Mouse (Mus musculus) CD4-positive, CD25-positive, alpha-beta regulatory T cell, adult 2 months (primary cell): ENCODE results near the gene Mdk.

Source experiments
- DNase-seq: peaks from one replicate; pipeline ENCODE4 v3.0.0-alpha.2; 2012; ENCODE audit warnings: low read depth, low spot score

Gene Mdk

GRCm38 (mm10) chr2:91933471-91933870 is 1.4 kb upstream of the Mdk start:
- no peak for DNase-seq

GRCm38 (mm10) chr2:91932737-91933350 is 747 bp upstream of the Mdk start:
- DNase-seq, result peak; percentile 27

GRCm38 (mm10) chr2:91931328-91932159 is 553 bp downstream of the Mdk start:
- DNase-seq, result no peak

- no peak for DNase-seq
Measured at GRCm38 (mm10) chr2:91930761-91931291, 1.3 kb downstream of the Mdk start.

DNA sequence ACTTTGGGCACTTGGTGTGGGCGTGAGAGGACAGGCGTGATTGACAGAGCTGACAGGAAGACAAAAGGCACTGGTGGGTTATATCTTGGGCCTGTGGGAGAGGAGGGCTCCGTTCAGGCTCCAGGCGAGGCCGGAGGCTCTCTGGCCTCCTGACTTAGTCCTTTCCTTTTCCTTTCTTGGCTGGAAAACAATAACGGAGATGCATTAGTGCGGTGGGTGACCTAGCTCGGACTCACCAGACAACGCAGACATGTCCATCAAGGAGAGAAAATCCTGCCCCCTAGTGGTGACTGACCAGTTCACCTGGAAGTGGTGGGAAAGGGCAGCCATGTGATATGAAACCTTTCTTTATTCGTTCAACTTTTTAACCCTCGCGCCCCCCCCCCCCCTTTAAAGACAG is 2.2 kb downstream of the Mdk start:
- peak; percentile 66 for DNase-seq

DNA sequence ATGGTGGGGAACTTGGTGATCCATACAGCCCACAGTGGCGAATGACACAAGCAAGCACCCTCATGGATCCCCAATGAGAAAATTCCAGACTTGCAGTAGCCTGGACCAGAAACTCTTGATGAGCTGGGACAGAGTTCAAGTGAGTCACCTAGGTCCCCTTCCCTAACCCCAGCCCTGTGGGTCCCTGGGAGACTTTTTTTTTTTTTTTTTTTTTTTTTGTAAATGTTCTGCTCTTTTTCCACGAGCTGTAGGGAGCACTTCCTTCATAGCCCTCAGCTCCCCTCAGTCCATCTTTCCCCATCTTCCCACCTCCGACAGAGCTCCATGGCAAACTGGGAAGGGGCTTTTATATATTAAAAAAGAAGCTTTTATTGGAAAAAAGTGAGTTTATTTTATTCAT is 2.6 kb downstream of the Mdk start:
- DNase-seq, result no peak

GRCm38 (mm10) chr2:91928534-91929350 is 3.4 kb downstream of the Mdk start:
- no peak for DNase-seq

GRCm38 (mm10) chr2:91927826-91928533 is 4.1 kb downstream of the Mdk start:
- DNase-seq, result peak; percentile 87

DNA sequence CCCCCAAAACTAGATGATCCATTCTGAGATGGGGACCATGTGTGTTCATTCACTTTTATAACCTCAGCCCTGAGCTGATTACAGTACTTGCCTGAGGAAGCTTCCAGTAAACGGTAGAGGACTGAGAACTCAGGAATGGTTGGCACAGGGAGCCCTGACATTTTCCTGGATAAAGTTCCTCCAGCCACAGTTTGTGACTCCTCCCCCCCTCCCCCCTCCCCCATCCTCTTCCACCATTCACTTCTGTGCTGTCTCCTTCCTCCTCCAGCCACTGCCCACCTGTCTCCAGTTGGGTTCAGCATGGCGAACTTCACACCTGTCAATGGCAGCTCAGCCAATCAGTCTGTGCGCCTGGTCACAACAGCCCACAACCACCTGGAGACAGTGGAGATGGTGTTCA is 5.1 kb downstream of the Mdk start, which contains the start of gene Chrm4:
Chrm4 (plus strand) TSS at position 301 of the 400 bp plus-strand sequence.
- no peak for DNase-seq

DNA sequence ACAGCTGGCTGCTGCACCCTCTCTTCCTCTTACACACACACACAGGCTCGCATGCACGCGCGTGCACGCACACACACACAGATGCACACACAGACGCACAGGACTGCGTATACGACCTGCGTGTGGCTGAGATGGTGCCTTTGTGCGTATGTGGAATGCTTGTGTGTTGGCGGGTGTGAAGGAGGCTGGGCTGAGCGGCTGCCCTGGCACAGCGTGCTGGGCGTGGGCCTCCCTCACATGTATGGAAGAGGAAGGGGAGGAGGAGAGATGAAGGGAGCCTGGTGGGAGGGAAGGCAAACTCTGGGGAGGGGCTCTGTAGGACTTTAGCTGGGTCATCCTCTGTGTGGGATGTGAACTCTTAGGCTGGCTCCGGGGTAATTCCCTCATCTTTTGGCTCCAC is 6.7 kb downstream of the Mdk start:
- DNase-seq, result no peak

DNA sequence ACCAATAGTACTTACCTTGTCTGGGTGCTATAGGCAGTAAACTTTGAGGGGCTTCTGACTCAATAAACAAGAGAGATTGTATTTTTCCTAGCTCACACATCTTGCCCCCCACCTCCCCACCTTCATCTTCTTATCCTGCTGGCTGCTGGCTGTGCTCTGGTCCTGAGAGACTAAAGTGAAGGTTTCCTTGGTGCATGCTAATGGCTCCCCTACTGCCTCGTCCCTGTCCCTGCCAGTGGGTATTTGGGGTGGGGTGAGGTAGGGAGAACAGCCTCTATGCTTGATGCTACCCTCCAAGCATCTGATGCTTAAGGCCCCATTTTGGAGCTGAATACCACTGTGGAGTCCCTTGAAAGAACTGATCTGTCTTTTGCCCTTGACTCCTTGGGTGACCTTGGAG is 7.4 kb downstream of the Mdk start:
- DNase-seq, result no peak

DNA sequence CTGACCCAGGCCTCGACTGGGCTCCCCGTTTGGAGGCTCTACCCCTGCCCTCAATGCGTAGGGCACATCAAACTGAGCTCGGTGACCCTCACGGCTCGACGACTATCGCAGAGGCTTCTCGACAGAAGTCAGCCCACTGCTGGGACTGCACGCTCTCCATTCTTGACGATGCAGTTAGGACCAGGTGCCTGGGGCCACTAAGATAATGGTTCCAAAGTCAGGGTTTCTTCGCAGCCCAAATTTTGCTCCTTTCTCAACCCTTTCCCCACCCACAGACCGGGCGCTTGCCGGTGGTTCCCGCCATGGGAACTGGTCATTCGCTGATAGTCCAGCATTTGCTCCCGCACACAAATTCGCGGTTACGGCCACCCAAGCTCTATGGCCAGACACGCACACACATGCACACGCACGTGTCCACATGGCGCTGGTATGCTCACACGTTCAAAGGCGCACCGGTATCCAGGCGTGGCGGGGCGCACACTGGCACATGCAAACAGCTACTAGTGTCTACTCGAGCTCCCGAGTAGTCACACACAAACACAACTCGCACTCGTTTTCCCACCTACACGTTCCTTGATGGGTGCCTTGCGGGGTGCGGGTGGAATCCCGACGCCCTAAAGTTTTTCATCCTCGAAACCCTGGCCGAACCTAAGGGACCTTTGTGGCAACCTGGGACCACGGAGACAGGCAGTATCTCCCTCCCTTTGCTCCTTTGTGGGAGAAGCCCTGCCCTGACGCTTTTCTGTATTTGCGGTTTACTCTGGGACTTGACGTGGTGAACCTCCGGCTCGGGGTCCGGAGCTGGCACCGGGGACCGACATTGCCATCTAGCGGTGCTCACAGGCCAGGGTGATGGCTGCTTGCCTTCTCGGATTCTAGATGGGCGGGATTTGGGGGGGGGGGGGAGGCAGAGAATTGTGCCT is 8.4 kb downstream of the Mdk start:
- peak; percentile 90 for DNase-seq

DNA sequence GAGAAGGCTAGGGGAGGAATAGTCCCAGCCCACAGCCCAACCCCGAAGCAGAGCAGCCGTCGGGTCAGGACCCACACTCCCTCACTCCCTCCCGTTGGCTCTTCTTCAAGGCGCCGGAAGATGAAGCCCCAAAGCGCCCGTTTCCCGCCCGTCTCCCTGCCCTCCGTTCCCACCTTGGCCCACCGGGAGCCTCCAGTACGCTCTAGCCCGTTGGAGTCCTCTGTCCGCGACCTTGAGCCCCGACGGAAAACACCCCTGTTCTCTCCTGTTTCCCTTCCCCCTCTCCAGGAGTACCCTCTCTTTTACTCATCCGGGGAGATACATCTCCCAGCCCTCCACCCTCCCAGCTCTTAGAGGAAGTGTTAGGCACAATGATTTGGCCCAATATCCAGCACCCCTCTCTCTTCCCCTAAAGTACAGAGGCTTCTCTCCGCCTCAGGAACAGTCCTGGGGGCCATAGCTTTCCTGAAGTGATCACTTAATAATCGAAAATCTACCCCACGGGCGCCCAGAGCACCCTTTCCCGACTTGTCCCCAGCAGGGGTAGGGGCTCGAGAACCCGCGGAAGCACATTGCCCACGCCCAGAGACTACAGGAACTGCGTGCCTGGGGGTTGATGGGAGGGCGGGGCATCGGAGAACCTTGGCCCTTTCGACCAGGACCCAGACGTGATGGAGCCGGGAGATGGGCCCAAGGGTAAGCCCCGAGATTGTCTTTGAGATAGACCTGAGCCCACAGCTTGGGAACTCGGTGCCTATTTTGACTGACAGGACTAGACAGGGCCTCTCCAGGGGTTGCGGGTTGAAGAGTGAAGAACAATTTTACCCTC is 9.3 kb downstream of the Mdk start:
- DNase-seq, result peak; percentile 62

- peak; percentile 77 for DNase-seq
Measured at GRCm38 (mm10) chr2:91921790-91922570, 10.1 kb downstream of the Mdk start.

- peak; percentile 72 for DNase-seq
Measured at GRCm38 (mm10) chr2:91921181-91921789, 10.8 kb downstream of the Mdk start.

DNA sequence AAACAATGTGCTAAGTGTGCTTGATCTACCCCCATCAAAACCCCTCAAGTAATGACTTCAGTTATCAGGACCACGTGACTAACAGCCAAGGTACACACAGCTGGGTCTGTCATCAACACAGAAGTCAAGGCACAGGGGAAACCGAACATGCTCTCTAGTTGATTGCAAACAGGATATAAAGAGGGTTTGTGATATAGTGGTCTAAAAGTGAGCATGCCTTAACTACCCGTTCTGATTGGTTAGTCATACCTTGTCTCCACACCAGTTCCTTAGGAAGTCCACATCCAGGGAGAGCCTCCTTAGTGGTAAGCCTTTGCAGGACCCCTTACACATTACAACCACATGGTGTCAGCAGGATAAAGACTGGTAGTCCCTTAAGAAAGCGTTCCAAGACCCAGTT is 12.0 kb downstream of the Mdk start:
- DNase-seq, result no peak

- no peak for DNase-seq
Measured at GRCm38 (mm10) chr2:91917096-91917495, 15.0 kb downstream of the Mdk start.

DNA sequence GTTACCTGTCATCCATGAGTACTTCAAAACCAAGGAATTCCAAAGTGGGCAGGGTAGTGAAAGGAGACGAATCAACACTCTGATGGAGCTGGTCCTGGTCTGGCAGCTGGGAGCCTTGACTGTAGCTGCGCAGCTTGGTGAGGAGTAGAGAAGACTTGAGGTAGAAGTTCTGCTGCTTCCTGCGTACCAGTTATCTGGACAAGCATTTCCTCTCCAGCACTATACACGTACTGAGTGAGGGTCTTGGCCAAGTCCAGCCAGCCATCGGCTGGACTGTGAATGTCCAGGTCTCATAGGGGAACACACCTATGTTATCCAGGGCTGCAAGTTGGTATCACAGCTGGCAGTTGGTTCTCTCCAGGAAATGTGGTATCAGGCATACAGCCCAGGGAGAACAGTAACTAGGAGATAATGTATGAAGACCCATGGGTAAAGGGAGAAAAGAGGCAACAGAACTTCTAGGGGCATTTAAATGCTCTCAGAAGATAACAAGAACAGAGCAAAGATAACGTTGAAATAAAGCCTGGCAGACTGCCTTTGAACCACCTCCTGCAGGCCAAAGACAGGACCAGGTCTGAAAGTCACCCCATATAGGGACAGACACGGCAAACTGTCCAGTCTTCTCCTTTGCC is 15.6 kb downstream of the Mdk start:
- DNase-seq, result no peak
